Mouse (Mus musculus) CH12.LX (cell line): ENCODE results near the gene Cacng6.

Source experiments
- BHLHE40 ChIP-seq: IDR thresholded peaks from 2 replicates; pipeline ENCODE4 v1.6.1; 2011; ENCODE audit warnings: mild to moderate bottlenecking, low read depth, low read length, improper control_type of control experiment
- CTCF ChIP-seq, 2 experiments: IDR thresholded peaks in 1 of 2; conservative IDR thresholded peaks in 1 of 2; 2 replicates each; pipeline ENCODE4 v1.5.1; 2011 to 2012; ENCODE audit warnings: low read depth in 2 of 2, low read length in 2 of 2, improper control_type of control experiment in 1 of 2, inconsistent platforms in 1 of 2, mild to moderate bottlenecking in 1 of 2, moderate library complexity in 1 of 2
- E2F4 ChIP-seq: IDR thresholded peaks from 2 replicates; pipeline ENCODE4 v1.6.1; 2011; ENCODE audit warnings: low read depth, low read length, improper control_type of control experiment; ENCODE audit not compliant: insufficient replicate concordance
- EP300 ChIP-seq: IDR thresholded peaks from 2 replicates; pipeline ENCODE4 v1.6.1; 2011; ENCODE audit warnings: low read length, improper control_type of control experiment
- MAX ChIP-seq: IDR thresholded peaks from 2 replicates; pipeline ENCODE4 v1.6.1; 2011; ENCODE audit warnings: low read length, improper control_type of control experiment
- MYC ChIP-seq: IDR thresholded peaks from 2 replicates; pipeline ENCODE4 v1.6.1; 2011; ENCODE audit warnings: low read depth, mild to moderate bottlenecking, improper control_type of control experiment, low read length
- POLR2A ChIP-seq: IDR thresholded peaks from 2 replicates; pipeline ENCODE4 v1.6.1; 2011; ENCODE audit warnings: low read depth, mild to moderate bottlenecking, improper control_type of control experiment, low read length
- USF1 ChIP-seq: IDR thresholded peaks from 2 replicates; pipeline ENCODE4 v1.6.1; 2014; ENCODE audit warnings: low read depth, mild to moderate bottlenecking, inconsistent platforms, low read length, improper control_type of control experiment
- USF2 ChIP-seq: conservative IDR thresholded peaks from 2 replicates; pipeline ENCODE4 v1.6.1; 2011; ENCODE audit warnings: low read depth, low read length, improper control_type of control experiment
- ZNF384 ChIP-seq: IDR thresholded peaks from 2 replicates; pipeline ENCODE4 v1.6.1; 2012; ENCODE audit warnings: low read depth, low read length, improper control_type of control experiment, inconsistent platforms

DNA sequence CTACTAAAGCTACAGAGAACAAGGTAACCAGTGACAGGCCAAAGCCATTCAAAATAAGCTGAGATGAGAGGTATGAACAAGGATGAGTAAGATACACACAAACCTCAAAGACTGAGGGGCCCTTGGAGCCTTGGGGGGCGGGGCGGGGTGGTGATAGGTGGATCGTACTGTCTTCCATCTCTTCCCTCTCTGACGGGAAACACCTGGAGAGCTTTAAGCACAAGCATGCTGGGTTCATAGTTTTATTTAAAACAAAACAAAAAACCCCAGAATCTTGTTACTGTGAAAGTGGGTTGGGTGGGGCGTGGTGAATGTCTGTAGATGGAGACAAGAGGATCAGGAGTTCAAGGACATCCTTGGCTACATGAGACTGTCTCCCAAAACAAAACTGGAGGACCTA, 3.5 kb upstream of the Cacng6 start:
- TF ChIP-seq MAX: no peak
- no peak for TF ChIP-seq EP300
- no peak for TF ChIP-seq POLR2A
- no peak for TF ChIP-seq USF2
- no peak for TF ChIP-seq ZNF384
- no peak for TF ChIP-seq BHLHE40
- TF ChIP-seq CTCF (conservative IDR thresholded peaks at IDR 0.05 in 1 of 2, IDR thresholded peaks at IDR 0.05 in 1 of 2; ENCODE audit: low read depth in 2 of 2, low read length in 2 of 2): no peak
- TF ChIP-seq USF1: no peak
- no peak for TF ChIP-seq MYC
- TF ChIP-seq E2F4: no peak
